Mouse (Mus musculus) ovary, adult 18-20 months (tissue): ENCODE data around the gene Psen2.

Experiments used
- DNase-seq: peaks from one replicate; pipeline ENCODE4 v3.0.0; 2022; ENCODE audit warnings: low spot score, mixed read lengths

The Psen2 gene

DNA sequence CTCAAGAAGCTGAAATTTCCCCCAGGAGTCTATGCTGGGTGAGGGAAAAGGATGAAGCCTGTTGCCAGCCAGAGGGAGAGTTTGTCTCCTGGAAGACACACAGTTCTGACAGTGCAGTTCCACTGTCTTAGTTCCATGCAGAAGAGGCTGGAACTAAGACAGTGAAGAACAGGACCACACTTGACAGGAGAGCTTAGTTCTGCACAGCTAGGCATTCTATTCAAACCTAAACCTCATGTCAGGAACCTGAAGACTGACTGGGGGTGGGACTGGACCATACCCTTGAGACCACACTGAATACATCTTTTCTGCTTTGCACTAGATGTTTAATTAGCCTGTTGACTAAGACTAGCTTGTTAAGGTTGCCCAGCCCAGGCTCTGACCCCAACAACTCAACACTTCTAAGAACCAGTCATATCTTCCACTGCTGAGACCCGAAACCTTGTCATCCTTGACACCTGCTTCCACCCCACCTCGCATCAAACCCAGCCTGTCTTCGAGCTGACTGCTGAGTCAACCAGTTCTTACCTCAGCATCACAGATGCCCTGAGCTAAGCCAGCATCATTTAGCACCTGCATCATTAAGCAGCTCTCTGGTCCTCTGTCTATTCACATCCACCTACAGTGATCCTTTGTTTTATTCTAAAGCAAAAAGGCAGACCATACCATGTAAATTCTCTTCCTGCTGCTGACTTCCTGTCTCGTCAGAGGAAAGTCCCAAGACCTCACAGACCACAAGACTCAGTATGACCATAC lies 64.1 kb downstream of the Psen2 start, which contains the start of gene Coq8a:
TSS of gene Coq8a (minus strand) at position 644 of the 756 bp plus-strand sequence.
- no peak for DNase-seq

DNA sequence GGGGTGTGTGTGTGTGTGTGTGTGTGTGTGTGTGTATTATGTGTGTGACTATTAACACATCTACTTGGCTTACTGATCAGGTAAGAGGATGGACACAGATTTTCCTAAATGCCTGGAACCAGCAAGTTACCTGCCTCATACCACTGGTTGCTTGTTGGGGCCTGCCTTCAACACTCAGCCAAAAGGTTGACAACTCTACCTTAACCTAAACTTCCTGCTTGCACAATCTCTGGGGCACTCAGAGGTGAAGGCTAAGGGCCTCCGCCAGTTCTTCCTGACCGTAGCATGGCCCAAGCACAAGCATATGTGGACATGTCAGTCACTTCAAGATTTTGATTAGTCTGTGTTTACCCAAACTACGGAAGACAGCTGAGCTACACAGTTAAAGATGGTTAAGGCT lies 65.3 kb downstream of the Psen2 start:
- DNase-seq = no peak

GRCm38 (mm10) chr1:180196508-180196907 lies 66.7 kb downstream of the Psen2 start:
- DNase-seq = no peak

DNA sequence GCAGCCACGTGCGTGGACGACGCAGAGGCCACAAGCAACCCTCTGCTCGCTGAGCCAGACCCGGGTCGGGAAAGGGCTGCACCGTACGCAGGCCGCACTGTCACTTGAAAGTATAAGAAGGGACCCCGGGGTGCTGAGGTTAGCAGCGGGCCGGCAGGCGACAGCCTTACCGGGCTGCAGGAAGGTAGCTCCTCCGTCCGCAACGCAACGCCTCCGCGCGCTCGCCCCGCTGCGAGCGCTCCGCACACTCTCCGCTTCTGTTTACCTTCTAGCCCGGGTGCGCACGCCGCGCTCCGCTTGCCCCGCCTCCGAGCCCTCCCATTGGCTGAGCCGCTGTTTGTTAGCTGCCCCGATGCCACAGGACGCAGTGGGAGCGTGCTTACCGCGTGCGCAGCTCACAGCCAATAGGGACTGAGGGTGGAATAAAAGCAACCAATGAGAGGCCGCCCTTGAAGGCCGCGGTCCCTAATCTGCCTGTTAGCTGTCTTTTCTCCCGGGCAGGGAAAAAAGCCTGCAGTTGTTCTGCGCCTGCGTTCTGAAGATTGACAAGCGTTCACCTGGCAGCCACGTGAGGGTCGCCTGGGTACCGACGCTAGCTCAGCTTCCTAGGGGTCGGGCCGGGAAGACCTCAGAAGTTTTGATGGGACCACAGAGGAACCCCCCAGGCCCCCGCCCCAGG lies 67.4 kb downstream of the Psen2 start:
- peak; percentile 97 for DNase-seq

- DNase-seq = peak; percentile 56
These were observed 68.3 kb downstream of the Psen2 start for GRCm38 (mm10) chr1:180194781-180195471.

DNA sequence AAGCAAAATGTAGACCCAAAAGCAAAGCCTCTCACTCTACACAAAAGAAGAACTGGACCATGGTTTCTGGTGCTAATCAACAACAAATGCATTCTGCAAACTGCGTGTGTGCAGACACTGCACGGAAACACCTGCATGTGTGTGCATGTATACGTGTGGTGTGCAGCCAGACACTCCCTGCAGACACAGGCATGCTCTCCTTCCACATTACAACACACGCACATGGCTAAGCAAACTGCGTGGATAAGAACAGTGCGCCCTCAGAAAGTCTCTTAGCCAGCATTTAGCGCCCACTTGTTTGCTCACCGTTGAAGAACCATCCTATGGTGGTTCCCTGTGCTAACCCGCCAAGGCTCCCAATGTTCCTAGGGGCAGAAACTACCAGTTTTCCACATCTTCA lies 69.2 kb downstream of the Psen2 start:
- no peak for DNase-seq

- no peak for DNase-seq
These were observed 69.8 kb downstream of the Psen2 start for GRCm38 (mm10) chr1:180193391-180193935.

DNA sequence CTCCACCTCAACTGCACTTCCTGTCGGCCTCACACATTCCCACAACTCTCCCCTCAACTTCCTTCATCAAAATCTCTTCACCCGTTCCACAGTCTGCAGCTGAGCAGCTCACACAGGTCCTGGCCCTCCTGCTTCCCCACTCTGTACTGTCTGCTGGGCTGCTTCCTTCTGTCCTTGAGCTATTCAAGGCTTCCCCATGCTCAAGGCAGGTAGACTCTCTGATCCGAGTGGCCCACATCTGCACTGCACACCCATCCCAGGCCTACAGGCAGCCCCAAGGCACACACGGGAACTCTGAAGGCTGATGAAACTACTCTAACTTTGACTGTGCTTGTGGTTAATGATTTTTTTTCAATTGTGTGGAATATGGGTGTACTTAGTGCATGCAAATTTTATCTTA lies 70.4 kb downstream of the Psen2 start:
- DNase-seq = no peak

- DNase-seq = no peak
These were observed 71.5 kb downstream of the Psen2 start for GRCm38 (mm10) chr1:180191651-180192220.

- DNase-seq = no peak
These were observed 72.1 kb downstream of the Psen2 start for GRCm38 (mm10) chr1:180191112-180191511.

GRCm38 (mm10) chr1:180188951-180189350 lies 74.3 kb downstream of the Psen2 start:
- DNase-seq = no peak

DNA sequence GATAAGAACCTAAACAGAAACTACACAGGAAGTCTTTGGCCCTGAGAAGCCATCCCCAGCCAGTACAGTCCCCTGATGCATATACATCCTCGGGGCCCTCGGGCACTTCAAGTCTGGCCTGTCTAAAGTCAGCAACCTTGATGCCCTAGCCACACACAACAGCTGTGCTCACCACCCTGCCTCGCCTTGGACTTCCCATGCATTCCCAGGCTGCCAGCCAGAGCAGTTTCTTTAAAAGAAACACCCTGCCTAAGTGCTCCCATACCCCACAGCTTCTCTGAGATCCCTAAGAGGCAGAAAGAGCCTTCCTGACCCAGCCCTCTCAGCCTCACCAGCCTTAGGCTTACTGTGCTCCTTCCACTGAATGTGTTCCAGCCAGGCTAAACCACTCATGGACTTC lies 76.9 kb downstream of the Psen2 start:
- no peak for DNase-seq

DNA sequence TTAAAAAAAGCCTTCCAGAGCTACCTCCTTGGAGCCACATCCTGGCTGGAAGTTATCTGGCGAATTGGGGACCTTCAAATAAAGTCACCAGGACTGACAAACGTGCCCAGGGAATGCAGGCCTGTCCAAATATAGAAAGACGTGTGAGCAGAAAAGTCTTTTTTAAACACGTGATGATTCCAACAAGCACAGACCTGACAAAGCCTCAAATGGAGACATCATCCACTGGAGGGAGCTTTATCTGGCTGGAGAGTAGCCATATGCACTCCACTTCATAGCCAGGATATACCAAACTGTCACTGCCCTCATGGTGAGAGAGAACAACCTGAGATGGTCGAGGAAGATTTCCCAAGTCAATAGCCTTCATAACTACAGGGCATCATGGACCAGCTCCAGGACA lies 77.4 kb downstream of the Psen2 start:
- DNase-seq = no peak

- DNase-seq = no peak
These were observed 78.5 kb downstream of the Psen2 start for GRCm38 (mm10) chr1:180184768-180185167.

DNA sequence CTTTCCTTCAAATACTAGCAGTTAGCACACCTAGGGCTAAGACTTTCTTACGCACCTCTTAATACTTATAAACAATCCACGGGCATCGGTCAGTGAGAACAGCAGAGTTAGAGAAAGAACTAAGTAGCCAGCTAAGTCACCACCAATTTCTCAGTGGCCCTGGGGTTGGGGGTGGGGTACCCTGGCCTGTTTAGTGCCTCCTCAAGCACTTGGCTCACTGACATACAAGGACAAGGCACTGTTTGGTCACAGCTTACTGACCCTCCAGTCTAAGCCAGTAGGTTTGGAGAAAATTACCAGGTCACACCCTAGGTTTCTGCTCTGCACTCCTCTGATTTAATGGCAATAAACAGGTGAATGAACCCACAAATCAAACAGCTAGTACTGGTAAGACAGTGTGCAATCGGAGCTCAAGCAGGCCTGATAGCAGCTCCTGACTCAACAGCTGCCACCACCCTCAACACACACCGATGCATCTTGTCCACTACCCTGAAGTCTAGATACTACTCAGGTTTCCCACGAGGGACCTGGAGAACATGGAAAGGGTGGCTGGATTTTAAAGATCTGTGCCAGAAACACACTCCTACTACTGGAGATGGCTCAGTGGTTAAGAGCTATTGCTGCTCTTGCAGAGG lies 79.6 kb downstream of the Psen2 start:
- DNase-seq = no peak

GRCm38 (mm10) chr1:180182731-180183130 lies 80.5 kb downstream of the Psen2 start:
- no peak for DNase-seq

- DNase-seq = no peak
These were observed 81.3 kb downstream of the Psen2 start for GRCm38 (mm10) chr1:180181966-180182319.

GRCm38 (mm10) chr1:180181304-180181965 lies 81.8 kb downstream of the Psen2 start:
- no peak for DNase-seq

GRCm38 (mm10) chr1:180179840-180180239 lies 83.4 kb downstream of the Psen2 start:
- DNase-seq = no peak

- no peak for DNase-seq
These were observed 84.1 kb downstream of the Psen2 start for GRCm38 (mm10) chr1:180179100-180179499.

GRCm38 (mm10) chr1:180178340-180178739 lies 84.9 kb downstream of the Psen2 start:
- no peak for DNase-seq
